Mouse (Mus musculus): ENCODE data around the gene Nckap5. TPM values are rescaled to one million over a fixed set of nuclear protein-coding genes. Genes with fewer than 3 reads are reported as not detected.
A peak's percentile ranks its signal among the peaks of the same experiment; 100 is the strongest.
"Not testable (repeated sequence)": the region's sequence is repeated elsewhere in the genome, so short reads cannot be mapped to it uniquely, and the experiment has no call there.

The Nckap5 gene
- total RNA-seq (2014; fragmentation: Nextera tagmentation) (not detected in 2 replicates), total RNA-seq (2017) (1.0 TPM in 1 of 2 replicates, not detected in the other)

DNA sequence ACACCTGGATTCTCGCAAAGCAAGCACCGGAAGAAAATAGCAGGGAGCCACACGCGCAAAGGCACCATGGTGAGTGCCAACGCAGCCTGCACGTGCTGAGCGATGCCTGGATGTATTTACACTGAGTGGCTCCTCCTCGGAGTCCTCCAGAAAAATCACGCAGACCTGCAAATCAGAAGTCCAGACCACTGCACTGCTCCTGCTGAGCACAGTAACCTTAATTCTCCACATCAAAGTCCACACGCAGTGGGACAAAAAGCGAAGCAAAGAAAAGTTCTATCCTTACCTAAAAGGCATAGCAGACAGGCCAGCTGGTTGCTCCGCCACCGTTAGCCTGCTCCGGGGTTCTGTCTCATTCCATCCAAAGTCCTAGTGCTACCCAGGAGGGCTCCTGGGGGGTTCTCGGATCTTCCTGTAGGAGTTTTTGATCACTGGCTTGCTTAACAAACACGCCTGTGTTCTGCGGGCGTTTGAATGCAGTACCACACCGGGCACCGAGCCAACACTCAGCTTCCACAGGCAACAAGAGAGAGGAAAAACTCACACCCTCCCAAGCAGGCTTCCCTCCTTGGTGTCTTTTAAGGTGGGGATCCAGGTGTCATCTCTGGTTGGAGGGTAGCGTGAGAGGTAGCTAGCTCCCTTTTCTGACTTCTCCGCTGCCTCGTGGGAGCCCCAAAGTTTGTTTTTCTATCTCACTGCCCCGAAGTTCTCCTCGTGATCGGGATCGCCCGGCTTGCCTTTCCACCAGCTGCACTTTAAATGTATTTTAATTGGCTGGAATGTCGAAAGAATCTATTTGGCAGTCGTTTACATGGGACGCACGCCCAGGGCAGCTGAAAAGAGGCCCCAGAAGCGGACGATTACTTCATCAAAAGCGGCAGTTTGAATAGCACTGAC, at the start of gene Nckap5:
TSS of gene Nckap5 (minus strand) at position 769 of the 897 bp plus-strand sequence.
- ATAC-seq (replicated peaks; ENCODE audit: poor library complexity, severe bottlenecking) = peak; percentile 36; the same call in 1 of the 2 replicates

DNA sequence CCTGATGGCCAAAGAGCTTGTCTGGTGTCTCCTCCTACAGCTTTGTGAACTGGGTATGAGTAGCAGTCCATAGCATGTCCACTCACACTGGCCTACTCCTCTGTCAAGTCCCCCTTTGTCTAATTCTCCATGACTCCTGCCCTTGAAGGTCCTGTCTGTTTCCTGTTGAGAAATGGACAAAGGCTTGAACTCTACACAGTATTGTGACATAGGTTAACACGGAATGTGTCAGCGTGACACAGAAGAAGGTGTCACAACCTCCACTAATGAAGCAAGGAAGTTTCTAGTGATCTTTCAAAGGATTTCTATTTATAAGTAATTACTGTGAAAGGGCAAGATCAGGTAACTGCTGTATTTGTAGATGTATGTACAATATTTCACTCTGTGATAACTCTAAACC, 46.9 kb upstream of the Nckap5 start:
- ATAC-seq (replicated peaks; ENCODE audit: poor library complexity, severe bottlenecking) = peak; percentile 87

DNA sequence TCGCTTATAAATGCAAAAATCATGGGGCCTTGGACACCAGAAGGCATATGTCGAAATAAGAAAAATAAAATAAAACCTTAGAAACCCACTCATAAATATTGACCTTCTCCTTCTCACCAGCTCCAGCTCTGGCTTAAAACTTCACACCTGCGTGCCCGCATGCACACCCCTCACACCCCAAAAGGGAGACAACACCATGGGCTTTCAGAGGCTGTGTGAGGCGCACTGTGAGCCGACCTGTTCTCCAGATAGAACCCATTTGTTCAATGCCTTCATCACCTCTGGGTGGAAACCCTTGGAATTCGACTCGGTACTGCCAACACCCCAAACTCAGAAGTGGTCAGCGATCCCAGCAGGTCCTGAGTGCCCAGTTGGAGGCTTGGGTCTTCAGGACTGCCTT, 37.8 kb upstream of the Nckap5 start:
- ATAC-seq (replicated peaks; ENCODE audit: poor library complexity, severe bottlenecking) = no peak

DNA sequence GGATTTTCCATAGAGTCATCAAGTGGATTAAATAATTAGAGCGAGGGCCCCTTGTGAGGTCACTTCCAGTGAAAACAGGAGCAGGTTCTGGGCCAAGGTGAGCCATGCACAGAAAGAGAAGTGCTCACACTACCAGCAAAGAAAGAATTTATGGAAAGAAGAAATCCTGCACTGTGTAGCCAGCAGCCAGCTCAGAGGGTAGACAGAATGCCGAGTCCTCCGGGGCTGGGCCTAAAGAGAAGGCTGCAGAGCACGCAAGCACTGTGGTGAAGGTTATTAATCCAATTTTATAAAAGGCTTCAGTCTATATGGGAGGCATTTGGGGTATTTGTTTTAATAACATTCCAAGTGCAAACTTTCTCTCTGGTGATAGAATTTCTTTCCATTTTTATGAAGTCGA, 37.3 kb upstream of the Nckap5 start:
- no peak for ATAC-seq (replicated peaks; ENCODE audit: poor library complexity, severe bottlenecking)

DNA sequence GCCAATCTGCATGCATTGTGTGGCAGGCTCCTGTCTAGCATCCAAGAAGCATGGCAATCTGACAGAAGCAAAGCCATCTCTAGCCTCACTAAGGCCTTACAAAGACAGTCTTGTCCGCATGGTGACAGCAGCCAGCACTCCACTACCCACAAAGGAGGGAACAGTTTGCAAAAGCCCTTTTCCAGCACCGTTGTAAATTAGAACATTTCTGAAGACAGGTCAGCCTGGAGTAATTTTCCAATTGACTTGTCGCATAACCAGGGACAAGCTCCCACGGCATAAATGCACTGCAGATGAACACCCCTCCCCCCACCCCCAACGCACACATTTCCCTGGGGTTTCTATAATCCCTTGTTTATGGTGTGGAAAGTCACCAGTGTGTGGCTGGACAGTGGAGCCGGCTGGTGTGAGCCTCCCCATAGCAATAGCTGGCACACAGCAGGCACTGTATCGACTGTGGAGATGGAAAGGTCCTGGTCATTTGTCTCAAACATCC, 35.0 kb upstream of the Nckap5 start:
- ATAC-seq (replicated peaks; ENCODE audit: poor library complexity, severe bottlenecking) = no peak

DNA sequence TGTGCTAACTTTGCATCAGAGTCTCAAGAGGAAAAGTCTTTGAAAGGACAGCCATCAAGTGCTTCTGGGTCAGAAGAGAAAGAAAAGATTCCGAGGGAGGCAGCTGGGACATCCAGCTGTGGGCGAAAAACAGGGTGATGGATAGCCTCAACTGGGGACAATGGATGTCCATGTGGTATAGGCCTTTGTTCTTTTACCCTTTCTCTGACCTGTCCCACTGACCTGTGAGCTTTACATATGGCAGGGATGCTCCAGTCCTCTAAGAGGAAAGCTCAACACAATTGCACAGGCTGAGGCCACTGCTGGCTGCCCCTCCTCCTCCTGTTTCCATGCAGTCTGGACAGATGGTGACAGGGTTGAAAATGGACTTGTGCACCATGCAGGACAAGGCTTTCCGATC, 31.2 kb upstream of the Nckap5 start:
- ATAC-seq (replicated peaks; ENCODE audit: poor library complexity, severe bottlenecking) = no peak

DNA sequence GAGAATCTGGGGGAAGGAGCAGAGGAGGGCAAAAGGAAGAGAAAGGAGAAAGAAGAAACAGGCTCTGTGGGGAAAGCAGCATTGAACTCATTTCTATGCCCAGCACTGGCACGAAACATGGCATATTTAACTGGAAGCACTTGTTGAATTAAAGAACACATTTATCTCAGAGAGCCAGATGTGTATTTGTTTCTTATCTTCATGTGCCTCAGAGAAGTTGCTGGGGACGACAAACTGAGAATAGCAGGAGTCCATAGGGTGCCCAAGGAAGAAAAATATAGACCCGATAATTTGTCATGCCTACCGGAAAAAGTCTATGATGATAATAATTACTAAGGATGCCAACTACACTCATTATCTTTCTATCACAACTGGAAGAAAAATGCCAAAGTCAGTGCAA, 29.9 kb upstream of the Nckap5 start:
- no peak for ATAC-seq (replicated peaks; ENCODE audit: poor library complexity, severe bottlenecking)

DNA sequence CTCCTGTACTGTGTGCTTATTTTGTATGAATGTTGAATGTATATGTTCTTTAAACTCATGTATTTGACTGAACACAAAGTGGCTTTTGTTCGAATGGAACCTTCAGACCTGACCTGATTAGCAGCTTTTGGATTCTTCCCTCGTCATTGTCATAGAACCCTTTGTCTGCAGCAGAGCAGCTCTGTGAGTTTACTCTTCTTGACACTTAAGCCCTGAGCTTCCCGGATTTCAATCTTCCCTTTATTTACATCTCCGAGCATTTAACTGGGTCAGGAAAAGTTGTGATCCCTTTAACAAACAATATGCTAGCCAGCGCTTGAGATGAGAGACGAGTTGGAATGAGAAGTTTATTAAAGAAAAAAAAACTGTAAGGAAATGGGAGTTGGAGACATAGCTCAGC, 18.9 kb upstream of the Nckap5 start:
- no peak for ATAC-seq (replicated peaks; ENCODE audit: poor library complexity, severe bottlenecking)

DNA sequence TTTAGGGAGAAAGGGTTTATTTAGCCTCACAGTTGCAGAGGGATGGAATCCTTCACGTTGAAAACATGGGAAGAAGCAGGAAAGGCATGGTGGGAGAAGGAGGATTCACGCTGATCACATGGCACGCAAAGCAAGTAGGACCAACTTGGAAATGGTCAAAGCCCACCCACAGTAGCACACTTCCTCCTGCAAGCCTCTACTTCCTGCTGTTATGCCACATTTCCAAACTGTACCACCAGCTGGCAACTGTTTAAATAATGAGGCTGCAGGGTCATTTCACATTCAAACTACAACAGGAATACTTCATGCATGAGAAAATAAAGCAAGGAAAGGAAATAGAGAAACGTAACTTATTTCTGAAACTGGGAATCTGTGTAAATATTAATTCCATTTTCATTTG, 15.7 kb upstream of the Nckap5 start:
- peak; percentile 84 for ATAC-seq (replicated peaks; ENCODE audit: poor library complexity, severe bottlenecking)

DNA sequence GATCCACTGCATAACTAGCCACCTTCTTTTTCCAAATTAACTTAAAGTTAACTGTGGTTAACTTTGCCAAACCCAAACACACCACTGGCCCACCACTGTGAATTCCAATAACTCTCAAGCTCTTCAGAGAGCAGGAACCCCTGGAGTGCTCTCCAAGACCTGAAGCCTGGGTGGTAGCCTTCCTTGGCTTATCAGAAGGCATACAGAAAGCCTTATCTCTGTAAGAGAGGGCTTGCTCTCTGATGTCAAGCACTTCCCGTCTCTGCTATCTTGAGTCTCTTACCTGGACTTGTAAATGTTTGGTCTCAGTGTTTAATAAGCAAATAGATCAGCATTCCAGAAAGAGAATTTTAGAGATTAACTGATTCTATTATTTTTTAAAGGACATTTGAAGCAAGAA, 2.3 kb upstream of the Nckap5 start:
- no peak for ATAC-seq (replicated peaks; ENCODE audit: poor library complexity, severe bottlenecking)

DNA sequence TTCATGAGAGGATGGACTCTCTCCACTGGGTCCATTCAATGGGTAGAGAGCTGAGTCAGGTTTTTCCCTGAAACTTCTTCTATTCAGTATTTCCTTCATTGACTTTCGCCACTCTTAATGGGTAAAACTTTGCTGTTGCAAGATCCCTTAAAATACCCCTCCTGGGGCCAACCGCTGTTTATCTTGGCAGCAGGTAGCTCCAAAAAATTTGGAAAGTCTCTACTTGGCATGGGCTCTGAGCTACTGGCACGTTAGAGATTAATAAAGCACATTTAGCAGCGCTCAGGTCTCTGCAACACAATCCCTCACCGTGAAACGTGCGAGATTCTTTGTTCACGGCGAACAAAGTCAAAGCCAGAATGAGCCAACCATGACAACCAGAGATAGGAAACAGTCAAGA, 1.6 kb downstream of the Nckap5 start:
- no peak for ATAC-seq (replicated peaks; ENCODE audit: poor library complexity, severe bottlenecking)

DNA sequence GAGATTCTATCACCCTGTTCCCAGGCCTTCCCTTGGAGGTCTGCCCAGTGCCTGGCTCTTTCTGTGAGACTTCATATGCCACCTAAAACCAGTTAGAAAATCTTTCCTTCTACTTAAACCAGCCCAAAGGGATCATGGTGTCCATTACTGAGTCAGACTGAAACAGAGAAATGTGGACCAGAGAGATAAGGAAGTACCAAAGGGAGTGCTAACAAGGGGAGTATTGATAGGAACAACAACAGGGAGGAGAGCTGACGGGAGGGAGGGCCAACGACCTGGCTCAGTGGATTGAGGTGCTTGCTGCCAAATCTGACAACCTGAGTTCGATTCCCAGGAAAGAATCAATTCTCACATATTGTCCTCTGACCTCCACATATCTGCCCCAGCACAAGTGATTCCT, 5.8 kb downstream of the Nckap5 start:
- 0 out of 2 replicates have a peak, but pooled peaks have one; percentile 29 for ATAC-seq (replicated peaks; ENCODE audit: poor library complexity, severe bottlenecking)

DNA sequence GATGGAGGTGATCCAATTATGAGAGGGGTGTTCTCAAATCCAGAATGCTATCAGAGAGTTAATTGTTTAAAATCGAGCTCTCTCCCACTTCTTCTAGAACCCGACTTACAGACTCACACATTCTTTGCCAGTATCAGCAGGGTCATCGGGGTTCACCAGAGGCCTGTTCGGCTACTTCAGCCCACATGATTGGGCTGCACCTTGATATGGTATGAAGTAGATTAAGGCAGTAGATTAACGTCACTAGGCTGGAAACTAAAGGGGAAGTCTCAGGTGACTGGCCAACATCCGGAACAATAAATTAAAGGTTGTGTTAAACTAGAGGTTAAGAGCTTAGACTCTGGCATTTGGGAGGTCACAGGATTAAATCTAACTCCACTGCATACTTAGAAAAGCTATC, 8.4 kb downstream of the Nckap5 start:
- ATAC-seq (replicated peaks; ENCODE audit: poor library complexity, severe bottlenecking) = no peak

DNA sequence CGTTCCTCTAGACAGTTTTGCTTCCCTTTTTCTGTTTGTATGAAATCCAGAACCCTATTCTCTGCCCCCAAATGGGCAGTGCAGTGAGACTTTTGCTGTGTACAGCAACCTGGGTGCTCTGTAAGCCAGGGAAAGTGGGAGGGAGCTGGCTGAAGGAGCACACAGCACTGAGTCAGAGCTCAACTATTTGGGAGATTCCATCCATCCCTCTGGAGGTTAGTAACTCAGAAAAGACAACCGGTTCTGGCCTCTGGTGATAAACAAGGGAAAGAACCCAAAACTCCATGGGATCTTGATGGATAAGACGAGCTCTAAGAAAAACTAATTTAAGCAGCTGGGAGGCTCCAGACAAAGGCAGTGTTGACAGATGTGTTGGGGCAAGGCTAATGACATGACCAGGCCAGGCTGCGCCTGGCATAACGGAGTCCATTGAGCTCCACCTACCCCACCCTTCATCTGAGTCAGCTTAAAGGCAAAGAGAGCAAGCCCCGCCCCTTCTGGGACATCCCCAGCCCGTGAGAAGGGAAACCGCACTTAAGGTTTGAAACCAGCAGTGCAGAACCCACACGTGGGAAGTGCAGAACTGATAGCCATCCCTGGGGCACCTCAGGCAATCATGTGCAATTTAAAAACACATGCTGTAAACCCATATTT, 13.1 kb downstream of the Nckap5 start:
- peak; percentile 96 for ATAC-seq (replicated peaks; ENCODE audit: poor library complexity, severe bottlenecking)

DNA sequence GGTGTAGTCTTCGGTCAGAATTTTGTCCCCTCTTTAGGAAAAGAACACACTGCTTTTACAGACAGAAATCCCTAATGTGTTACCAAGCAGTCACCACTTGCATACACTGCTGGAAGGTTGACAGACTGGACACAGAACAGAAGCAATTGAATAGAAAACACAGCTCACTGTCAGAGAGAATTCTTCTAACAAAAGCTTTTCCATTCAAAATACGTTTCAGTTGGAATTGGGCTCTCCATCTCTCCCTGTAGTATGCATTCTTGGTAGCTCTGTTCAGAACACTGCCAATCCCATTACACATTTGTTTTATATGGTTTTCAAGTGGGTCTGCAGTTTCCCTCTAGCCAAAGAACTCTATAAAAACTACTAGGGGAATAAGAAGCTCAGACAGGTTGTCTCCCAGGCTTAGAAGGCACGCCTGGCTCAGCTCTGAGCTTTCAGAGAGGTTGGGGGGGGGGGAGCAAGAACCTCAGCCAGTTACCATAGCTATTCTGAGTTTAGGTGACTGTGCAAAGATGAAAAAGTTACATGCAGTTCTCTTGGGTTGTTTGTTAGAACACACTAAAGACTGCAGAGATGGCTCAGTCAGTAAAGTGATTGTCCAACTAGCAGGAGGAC, 23.5 kb downstream of the Nckap5 start:
- no peak for ATAC-seq (replicated peaks; ENCODE audit: poor library complexity, severe bottlenecking)

DNA sequence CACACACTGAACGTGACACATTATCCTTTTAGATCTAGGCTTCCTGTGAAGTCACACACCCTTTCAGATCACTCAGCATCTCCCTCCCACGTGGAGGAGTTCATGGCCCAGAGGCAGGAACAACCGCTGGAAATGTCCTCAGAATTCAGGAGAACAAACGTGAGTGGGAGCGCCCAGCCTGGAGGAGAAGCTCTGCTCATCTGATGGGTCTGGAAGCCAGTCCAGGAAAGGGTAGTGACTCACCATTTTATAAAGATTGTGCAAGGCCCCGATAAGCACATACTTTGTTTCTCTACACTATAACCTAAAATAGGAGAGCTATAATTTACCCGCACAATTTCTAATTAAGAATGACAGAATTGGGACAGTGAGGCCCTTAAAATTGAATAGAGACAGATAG, 24.1 kb downstream of the Nckap5 start:
- ATAC-seq (replicated peaks; ENCODE audit: poor library complexity, severe bottlenecking) = no peak

DNA sequence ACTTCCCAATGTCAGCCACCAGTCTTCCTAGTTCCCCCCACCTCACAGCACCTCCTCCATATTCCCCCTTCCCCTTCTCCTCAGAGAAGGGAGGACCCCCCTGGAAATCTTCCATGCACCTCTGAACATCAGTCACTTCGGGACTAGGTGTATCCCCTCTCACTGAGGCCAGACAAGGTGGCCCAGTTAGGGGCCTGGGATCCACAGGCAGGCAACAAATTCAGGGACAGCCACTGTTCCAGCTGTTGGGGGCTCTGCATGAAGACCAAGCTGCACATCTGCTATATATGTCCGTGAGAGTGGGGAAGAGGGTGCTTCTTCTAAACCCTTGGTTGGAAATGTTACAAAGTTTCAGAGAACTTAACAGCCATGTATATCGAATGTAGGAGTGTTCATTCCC, 28.2 kb downstream of the Nckap5 start:
- no peak for ATAC-seq (replicated peaks; ENCODE audit: poor library complexity, severe bottlenecking)

DNA sequence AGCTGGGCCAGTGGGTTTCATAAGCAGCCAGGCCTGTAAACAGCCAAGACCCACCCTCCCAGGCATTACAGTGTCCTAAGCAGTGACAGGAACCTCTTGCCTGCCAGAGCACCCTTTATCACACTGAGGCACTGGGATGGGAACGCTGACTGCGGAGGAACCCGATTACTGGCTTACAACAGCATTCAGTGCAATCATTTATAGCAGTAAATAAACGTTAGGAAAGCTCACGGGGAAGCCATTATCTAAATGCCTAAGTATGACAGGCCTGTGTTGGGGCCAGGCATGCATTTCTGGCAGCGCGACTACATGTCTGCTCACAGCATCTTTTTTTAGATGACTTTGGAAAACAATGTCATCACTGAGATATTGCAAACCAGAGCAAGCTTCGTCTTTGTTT, 28.9 kb downstream of the Nckap5 start:
- no peak for ATAC-seq (replicated peaks; ENCODE audit: poor library complexity, severe bottlenecking)

DNA sequence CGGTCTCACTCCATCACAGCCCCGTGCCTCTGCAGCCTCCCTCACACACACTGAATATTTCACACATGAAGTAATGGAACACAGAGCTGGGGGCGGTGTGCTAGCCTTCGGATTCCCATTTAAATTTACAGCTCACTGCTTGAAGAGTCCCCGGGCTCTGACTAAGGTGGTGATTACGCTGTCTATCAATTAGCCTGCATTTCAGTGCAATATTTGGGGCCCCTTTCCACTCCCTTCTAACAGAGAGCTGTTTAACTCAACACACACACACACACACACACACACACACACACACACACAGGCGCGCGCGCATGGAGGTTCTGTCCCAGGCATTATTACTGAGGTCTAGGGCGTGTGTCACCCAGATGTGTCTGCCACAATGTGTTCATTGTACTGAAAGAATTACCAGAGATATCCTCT, 31.2 kb downstream of the Nckap5 start:
- no peak for ATAC-seq (replicated peaks; ENCODE audit: poor library complexity, severe bottlenecking)

DNA sequence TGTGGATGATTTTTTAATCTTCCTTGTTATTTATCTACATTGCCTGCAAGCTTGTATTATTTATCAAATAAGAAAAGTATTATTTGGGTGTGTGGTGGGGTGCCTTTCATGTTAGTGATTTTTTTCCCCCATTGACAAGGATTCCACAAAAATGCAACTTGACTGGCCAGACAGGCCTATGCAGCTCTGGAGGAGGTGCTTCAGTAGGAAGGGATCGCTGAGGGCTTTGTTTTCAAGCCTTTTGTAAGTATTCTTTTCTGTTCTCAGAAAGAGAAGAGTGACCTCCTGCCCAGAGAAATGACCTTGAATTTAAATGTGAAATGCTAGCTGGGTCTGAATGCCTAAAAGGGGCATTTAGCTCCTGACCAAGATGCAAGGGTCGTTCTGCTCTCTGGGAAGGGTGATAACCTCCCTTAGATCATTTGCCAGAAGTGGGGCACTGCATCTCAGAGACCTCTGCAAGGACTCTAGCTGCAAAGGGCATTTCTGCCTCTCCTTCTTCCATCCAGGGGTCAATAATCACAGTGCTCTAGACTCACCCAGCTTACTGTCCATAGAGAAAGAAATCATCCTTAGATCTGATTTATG, 50.2 kb downstream of the Nckap5 start:
- ATAC-seq (replicated peaks; ENCODE audit: poor library complexity, severe bottlenecking) = not testable (repeated sequence)

DNA sequence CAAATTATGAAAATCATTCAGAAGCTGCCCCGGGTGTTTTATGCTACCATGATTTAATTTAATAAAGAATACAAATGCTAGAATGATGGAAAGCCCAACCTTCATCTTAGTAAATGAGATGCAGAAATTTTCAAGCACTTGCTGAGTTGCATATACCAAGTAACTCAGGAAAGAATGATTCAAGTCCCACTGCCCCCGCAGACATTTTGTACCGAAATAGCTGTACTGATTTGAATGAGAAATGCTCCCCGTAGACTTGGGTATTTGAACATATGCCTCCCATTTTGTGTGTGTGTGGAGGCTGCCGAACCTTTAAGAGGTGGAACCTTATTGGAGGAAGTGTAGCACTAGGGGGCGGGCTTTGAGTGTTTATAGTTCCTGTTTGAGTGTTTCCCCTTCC, 56.7 kb downstream of the Nckap5 start:
- ATAC-seq (replicated peaks; ENCODE audit: poor library complexity, severe bottlenecking) = not testable (repeated sequence)

All from granulocyte monocyte progenitor cell, adult 5-6 weeks (primary cell).